Mouse (Mus musculus) cortical plate, adult 2 months (tissue): ENCODE measurements at regions not wholly inside any gene's neighbourhood (a gene's known extent, or its start where the extent isn't known, plus 50 kb on each side); places are given as distances from the start of the nearest gene placed in this dataset.

Experiments used
- H3K27ac ChIP-seq: fragments of 200-500 bp; 2 replicates; pipeline ENCODE4 v1.5.1; 2012; ENCODE audit warnings: low read length, control low read depth, inconsistent platforms; ENCODE audit not compliant: insufficient read depth
- H3K4me1 ChIP-seq: fragments of 200-500 bp; 2 replicates; pipeline ENCODE4 v1.6.1; 2011; ENCODE audit warnings: low read length; ENCODE audit not compliant: control insufficient read depth, insufficient read depth
- H3K4me3 ChIP-seq: fragments of 200-500 bp; 2 replicates; pipeline ENCODE4 v1.5.1; 2011; ENCODE audit warnings: mild to moderate bottlenecking, low read length, control low read depth; ENCODE audit not compliant: insufficient read depth
- CTCF ChIP-seq: fragments of 200-500 bp; IDR thresholded peaks from 2 replicates; pipeline ENCODE4 v1.5.1; 2011; ENCODE audit warnings: mild to moderate bottlenecking, control low read depth, low read length; ENCODE audit not compliant: insufficient read depth; ENCODE audit errors: extremely low read depth
- POLR2A ChIP-seq: fragments of 200-500 bp; IDR thresholded peaks from 2 replicates; pipeline ENCODE4 v1.6.1; 2011; ENCODE audit warnings: mild to moderate bottlenecking, low read length, control low read depth; ENCODE audit not compliant: insufficient read depth; ENCODE audit errors: extremely low read depth

GRCm38 (mm10) chr1:95762244-95762643 is 94.9 kb upstream of the St8sia4 start:
- Histone ChIP-seq H3K4me1 (no peaks in the 10 kb centered on the region), H3K27ac (no peak overlapping the region), H3K4me3 (no peak overlapping the region)
- TF ChIP-seq CTCF (peak; percentile 76), POLR2A (no peak)

- no peak for TF ChIP-seq CTCF
- TF ChIP-seq POLR2A, result no peak
- H3K27ac ChIP-seq, result no peak overlapping the region
- H3K4me3 ChIP-seq, result no peak overlapping the region
- H3K4me1 ChIP-seq, result no peaks in the 10 kb centered on the region
These were observed 86.9 kb upstream of the St8sia4 start for GRCm38 (mm10) chr1:95754071-95754915.

GRCm38 (mm10) chr1:95753517-95753916 is 86.1 kb upstream of the St8sia4 start:
- no peak for TF ChIP-seq POLR2A
- no peak for TF ChIP-seq CTCF
- H3K27ac ChIP-seq, result no peak overlapping the region
- no peak overlapping the region for H3K4me3 ChIP-seq
- no peaks in the 10 kb centered on the region for H3K4me1 ChIP-seq

GRCm38 (mm10) chr1:95748940-95749339 is 81.6 kb upstream of the St8sia4 start:
- no peak overlapping the region for H3K4me3 ChIP-seq
- H3K27ac ChIP-seq, result no peak overlapping the region
- H3K4me1 ChIP-seq, result no peaks in the 10 kb centered on the region
- no peak for TF ChIP-seq CTCF
- no peak for TF ChIP-seq POLR2A

- Histone ChIP-seq H3K4me3 (no peak overlapping the region), H3K4me1 (no peaks in the 10 kb centered on the region), H3K27ac (no peak overlapping the region)
- TF ChIP-seq CTCF (no peak), POLR2A (no peak)
These were observed 79.9 kb upstream of the St8sia4 start for GRCm38 (mm10) chr1:95747287-95747686.

GRCm38 (mm10) chr1:95744446-95744845 is 77.1 kb upstream of the St8sia4 start:
- Histone ChIP-seq H3K4me1 (no peaks in the 10 kb centered on the region), H3K4me3 (no peak overlapping the region), H3K27ac (no peak overlapping the region)
- TF ChIP-seq CTCF (no peak), POLR2A (no peak)

GRCm38 (mm10) chr1:95743334-95743733 is 76.0 kb upstream of the St8sia4 start:
- Histone ChIP-seq H3K4me3 (no peak overlapping the region), H3K4me1 (no peaks in the 10 kb centered on the region), H3K27ac (no peak overlapping the region)
- TF ChIP-seq POLR2A (no peak), CTCF (no peak)

- no peak overlapping the region for H3K4me3 ChIP-seq
- H3K27ac ChIP-seq, result no peak overlapping the region
- TF ChIP-seq CTCF, result no peak
- no peak for TF ChIP-seq POLR2A
- H3K4me1 ChIP-seq, result no peaks in the 10 kb centered on the region
These were observed 52.1 kb upstream of the St8sia4 start for GRCm38 (mm10) chr1:95719449-95719848.

GRCm38 (mm10) chr1:95718794-95719193 is 51.4 kb upstream of the St8sia4 start:
- no peaks in the 10 kb centered on the region for H3K4me1 ChIP-seq
- TF ChIP-seq CTCF (no peak), POLR2A (no peak)
- no peak overlapping the region for H3K4me3 ChIP-seq
- H3K27ac ChIP-seq, result no peak overlapping the region
